Mouse (Mus musculus): ENCODE data around the gene Auts2.

Gene Auts2

DNA sequence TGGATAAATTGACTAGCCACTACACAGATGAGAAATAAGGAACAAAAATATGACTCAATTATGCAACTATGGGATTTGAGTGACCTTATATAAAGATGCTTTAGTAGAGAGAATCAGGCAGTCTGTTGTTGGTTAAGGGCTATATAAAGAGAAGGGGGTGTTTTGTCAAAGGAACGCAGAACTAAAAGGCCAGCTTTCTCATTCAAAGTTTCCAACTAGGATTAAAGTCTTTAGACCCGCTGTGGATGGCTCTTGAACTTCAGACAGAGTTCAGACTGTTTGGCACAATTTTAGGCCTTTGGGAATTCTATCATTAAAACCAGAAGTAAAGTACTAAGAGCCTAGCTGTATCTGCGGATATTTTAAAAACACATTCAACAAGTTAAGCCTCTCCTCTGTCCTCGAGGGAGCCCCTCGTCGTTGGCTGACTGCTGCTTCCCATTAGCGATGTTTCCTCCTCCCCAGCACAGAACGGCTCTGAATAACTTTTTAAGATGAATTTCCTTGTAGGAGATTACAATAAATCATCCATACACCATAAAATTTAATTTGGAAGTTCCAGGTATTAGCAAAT lies 459.3 kb downstream of the Auts2 start:
- no peak for DNase-seq (ENCODE audit: low read depth)

- DNase-seq (ENCODE audit: low read depth): no peak
These were observed 467.2 kb downstream of the Auts2 start for GRCm38 (mm10) chr5:132075942-132076341.

DNA sequence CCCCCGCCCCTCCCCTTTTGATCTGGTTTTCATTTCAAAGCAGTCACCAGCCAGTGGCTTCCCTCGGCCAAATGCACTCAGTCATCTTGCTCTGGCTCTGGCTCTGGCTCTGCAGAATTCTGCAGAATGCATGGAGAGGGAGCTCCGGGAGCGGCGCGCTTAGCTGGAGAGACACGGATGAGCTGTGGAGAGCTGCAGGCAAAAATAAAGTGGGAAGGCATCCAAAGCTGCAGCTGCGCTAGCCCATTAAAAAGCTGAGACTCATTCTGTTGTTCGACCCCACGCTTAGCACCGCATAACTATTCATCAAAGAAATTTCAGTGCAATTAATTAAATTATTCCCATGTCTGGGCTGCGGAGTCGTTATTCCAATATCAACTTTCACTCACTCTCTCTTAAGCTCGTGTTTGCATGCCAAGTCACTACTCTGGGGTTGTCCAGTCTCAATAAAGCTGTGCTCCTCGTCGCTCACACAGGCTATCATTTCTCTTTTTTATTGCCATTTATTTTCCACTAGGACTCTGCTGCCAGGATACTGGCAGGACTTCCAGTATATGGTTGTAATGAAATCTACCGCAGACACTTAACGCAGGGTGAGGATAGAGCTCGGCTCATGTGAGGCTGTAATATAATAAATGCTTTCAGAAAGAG lies 468.3 kb downstream of the Auts2 start:
- DNase-seq (ENCODE audit: low read depth): no peak

GRCm38 (mm10) chr5:132074360-132074723 lies 468.8 kb downstream of the Auts2 start:
- DNase-seq (ENCODE audit: low read depth): no peak

DNA sequence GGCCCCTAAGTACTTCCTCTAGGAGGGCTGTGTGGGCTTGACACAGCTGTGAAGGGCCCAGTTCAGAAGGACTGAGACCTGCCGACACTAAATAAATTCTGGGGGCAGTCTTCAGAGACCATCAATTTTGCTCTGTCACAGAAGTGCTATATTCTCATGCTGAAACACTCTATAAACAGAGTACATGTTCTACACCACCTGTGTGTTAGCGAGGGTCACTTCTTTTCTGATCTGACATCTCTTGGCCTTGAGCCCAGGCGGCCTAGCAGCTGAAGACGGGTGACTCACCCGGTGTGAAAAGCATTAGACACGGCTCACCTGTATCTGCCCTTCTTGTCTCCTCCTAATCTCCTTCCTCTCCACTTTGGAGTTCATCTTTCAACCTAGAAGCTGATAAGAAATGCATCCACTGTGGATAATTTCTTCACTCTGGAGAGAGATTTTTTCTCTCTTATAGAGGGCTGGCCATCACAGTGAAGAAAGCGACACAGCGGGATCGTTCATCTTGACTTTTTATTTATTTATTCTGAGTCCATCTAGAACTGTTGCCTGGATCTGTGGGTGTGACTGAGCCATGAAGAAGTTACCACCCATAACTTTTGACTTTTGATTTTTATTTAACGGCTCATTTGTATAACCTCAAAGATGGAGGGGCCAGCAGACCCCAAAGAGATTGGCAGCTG lies 469.3 kb downstream of the Auts2 start:
- DNase-seq (ENCODE audit: low read depth): no peak

GRCm38 (mm10) chr5:132072356-132072755 lies 470.8 kb downstream of the Auts2 start:
- no peak for DNase-seq (ENCODE audit: low read depth)

DNA sequence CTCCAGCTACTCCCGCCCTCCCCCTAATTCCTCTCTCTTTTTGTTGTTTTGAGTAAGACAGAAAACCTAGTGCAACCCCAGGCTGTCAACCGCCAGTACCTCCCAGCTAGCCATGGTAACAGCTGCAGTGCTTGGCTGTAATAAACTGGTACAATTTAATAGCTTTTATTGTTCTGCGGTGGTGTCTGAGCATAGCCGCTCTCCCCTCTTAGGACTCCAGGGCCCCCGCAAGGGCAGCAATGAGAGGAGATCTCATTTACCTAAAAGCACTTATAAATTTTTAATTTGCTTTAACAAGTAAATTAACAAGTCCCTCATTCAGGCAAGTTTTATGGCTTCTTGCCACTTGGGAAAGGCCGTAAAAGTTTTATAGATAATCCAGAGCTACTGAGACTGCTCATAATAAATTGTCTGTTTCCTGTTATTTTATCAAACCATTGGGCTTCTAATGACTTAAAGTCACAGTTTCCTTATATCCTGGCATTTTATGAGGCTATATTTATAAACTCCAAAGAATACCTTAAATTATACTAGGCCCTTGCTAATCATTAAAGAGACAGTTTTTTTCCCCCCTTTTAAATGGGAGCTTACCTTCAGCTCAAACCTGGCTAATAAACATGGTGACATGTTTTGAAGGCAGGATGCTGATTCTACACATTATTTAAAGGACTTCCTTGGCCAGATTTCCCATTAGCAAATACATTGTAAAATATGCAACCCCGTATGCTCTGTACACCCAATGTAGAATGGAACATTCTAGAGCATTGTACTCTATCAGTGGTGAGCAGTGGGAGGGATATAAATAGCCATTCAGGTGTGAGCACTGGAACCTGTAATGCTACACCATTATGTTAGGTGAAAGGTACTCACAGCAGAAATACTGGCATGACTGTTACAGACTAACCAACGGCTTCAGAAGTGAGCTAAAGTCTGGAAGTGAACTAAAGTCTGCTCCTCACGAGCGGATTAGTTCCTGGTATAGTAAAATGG lies 475.1 kb downstream of the Auts2 start:
- DNase-seq (ENCODE audit: low read depth): no peak

DNA sequence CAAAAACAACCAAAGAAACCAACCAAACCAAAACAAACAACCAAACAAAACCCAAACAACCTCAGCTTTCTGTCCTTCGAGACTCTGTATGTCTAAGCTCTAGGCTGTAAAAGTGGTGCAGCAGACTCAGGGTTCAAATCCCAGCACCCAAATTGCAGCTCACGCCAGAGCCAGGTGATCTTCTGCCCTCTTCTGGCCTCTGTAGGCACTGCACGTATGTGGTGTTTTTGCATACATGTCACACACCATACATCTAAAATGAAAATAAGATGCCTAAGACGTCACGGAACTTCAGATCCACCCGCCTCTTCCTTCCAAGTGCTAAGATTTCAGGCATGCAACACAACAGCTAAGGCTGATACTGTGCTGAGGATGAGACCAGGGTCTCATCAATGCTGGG lies 483.0 kb downstream of the Auts2 start:
- DNase-seq (ENCODE audit: low read depth): no peak

GRCm38 (mm10) chr5:132052637-132053036 lies 490.5 kb downstream of the Auts2 start:
- DNase-seq (ENCODE audit: low read depth): no peak

DNA sequence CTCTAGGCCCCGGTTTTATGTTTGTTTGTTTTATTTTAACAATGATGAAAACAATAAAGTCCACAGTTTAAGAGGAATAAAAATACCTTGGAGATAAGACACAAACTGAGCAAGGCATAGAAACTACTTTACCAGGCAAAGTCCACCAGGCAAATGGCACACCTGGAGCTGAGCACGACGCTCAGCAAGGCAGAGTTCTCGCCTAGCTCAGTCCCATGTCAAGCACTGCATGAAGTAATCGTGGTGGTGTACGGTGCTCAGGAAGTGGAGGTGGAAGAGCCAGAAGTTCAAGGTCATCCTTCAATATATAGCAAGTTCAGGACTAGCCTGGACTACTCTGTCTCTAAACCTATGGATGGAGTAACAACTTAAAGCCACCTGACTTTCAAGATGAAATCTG lies 503.6 kb downstream of the Auts2 start:
- no peak for DNase-seq (ENCODE audit: low read depth)

DNA sequence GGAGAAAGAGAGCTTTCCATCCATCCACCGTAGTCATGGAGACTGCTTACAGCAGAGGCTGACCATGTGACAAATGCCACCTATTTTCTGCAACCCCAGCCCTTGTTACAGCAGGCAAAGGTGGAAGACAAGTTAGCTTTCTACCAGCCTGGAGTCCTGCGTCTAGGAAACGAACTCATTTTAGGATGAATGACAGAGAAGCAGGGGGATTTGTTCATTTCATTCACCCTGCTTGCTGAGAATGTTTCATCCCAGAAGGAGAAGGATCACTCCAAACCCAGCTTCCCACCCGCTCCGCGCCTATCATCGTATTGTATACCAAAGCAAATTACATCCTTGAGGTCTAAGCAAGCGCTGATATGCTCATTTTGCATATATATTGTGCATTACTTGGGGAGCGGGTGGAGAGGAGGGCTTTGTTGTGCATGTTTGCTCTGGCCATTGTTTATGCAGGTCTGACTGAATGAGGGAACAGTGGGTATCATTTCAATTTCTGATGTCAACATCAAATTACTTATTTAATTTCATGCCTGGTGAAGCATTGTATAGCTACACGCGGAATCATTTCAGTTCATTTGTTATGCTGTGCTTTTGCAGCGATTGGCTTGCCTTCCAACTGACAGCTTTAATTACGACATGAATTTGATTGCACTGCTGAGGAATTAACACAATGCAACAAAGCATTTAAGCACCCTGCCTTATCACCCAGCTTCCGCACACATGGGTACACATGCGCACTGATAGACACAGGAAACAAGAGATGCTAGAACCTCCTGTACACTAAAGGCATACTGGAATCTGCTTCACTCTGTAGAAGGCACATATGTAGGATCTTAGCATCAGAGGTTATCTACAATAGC lies 509.4 kb downstream of the Auts2 start:
- DNase-seq (ENCODE audit: low read depth): no peak

GRCm38 (mm10) chr5:132030941-132031531 lies 512.1 kb downstream of the Auts2 start:
- no peak for DNase-seq (ENCODE audit: low read depth)

DNA sequence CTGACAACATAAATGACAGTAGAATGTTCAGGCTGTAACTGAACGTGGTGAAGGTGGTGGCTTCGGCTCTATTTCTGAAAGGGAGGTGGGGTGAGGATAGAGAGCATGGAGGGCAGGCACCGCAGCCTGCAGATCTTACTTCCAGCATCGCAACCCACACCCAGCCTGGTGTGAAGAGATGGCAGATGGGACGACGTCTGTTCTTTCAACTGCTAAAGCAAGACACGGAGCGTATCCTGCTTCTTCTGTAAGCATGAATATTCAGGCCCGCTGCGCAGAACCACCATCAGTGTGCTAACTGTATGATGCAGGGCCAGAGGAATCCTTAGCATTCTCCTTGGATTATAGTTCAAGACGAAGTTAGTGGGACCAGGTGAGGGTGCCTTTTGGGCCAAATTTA lies 513.5 kb downstream of the Auts2 start:
- DNase-seq (ENCODE audit: low read depth): no peak

- no peak for DNase-seq (ENCODE audit: low read depth)
These were observed 514.1 kb downstream of the Auts2 start for GRCm38 (mm10) chr5:132029038-132029437.

DNA sequence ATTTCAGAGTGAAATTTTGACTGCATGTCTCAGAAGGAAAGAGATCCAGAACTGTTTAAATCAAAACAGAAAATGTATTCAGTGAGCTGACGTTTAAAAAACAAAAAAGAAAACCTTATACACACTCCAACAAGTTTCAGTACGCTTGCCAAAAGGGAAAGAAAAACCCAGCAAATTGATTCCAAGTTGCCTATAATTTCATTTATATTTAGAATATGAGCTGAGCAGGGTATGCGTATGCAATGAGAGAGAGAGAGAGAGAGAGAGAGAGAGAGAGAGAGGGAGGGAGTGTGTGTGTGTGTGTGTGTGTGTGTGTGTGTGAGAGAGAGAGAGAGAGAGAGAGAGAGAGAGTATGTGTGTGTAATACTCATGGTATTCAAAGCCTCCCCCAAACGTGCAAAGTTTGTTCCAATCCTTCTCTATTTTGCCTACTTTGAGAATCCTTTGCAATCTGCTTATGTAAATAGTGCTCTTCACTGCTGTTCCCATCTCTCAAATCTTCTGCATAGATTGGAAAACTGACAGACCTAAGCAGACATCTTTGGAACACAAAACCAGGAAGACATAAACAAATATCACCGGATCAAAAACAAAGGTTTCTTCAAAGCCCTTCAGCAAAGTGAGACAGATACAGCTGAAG lies 515.2 kb downstream of the Auts2 start:
- DNase-seq (ENCODE audit: low read depth): no peak

DNA sequence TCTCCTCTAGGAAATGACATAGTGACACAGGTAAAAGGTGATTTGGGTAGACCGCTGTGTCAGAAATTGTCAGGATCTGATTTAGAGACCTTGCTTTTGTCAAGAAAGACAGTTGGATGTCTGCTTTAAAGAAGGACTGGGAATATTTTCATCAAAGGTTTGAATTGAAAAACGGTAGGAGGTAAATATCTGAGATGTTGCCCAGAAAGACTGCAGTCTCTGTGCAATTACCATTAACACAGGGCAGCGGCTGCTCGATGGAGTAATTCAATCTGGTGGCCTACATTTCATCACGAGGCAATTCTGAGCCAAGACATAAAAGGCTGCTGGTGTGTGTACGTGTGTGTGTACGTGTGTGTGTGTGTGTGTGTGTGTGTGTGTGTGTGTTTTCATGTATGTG lies 529.8 kb downstream of the Auts2 start:
- no peak for DNase-seq (ENCODE audit: low read depth)

GRCm38 (mm10) chr5:132011795-132012194 lies 531.3 kb downstream of the Auts2 start:
- no peak for DNase-seq (ENCODE audit: low read depth)

GRCm38 (mm10) chr5:132008703-132009222 lies 534.4 kb downstream of the Auts2 start:
- no peak for DNase-seq (ENCODE audit: low read depth)

GRCm38 (mm10) chr5:132007907-132008306 lies 535.2 kb downstream of the Auts2 start:
- no peak for DNase-seq (ENCODE audit: low read depth)

DNA sequence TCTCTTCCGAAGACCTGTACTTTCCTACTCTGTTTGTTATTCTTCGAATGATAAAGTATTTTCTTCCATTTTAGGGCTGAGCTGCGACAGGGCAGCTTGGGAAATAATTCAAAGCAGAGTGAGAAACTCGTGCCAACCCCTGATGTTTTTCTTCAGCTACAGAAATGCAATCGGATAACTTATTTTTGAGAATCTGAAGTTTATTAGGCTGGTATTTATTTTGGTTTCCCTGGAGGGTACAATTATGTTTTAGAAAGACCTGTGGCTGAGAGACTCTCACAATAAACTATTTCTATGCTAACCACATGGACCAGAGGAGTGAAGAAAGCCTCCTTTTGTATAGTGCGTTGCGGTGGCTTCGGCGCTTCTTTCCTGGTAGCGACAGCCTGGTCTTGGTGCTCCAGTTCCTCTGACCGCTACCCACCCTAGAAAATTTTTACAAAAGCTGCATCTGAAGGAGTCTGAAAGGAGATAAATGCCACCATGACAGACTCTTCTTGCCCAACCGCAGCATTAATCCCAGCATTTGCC lies 550.4 kb downstream of the Auts2 start:
- no peak for DNase-seq (ENCODE audit: low read depth)

Data from c-Kit-positive CD71-positive TER-119-negative erythroid progenitor cells, embryonic 14.5 days (primary cell).